Mouse (Mus musculus) midbrain, embryonic 12.5 days (tissue): ENCODE results near the gene Nrap. TPM values are rescaled to one million over a fixed set of nuclear protein-coding genes. Genes with fewer than 3 reads are reported as not detected.
"Not testable (repeated sequence)": the region's sequence is repeated elsewhere in the genome, so short reads cannot be mapped to it uniquely, and the experiment has no call there.

Experiments
- ATAC-seq: fragments of 200-750 bp; cut with Nextera tagmentation; 2 replicates; pipeline ENCODE4 v1.8.0; 2017; ENCODE audit warnings: low read depth, moderate TSS enrichment, moderate library complexity; ENCODE audit not compliant: low FRiP score
- H3K27ac ChIP-seq: fragments of 300-500 bp; sonication (generic); replicated peaks from 2 replicates; pipeline ENCODE4 v1.5.1; 2016; ENCODE audit warnings: mild to moderate bottlenecking
- H3K27me3 ChIP-seq: fragments of 300-500 bp; sonication (generic); 2 replicates; pipeline ENCODE4 v1.6.1; 2016; ENCODE audit warnings: mild to moderate bottlenecking
- H3K36me3 ChIP-seq: fragments of 300-500 bp; sonication (generic); 2 replicates; pipeline ENCODE4 v1.6.1; 2016
- H3K4me1 ChIP-seq: fragments of 300-500 bp; sonication (generic); 2 replicates; pipeline ENCODE4 v1.6.1; 2016
- H3K4me2 ChIP-seq: fragments of 300-500 bp; sonication (generic); replicated peaks from 2 replicates; pipeline ENCODE4 v1.6.1; 2016; ENCODE audit warnings: mild to moderate bottlenecking, moderate library complexity
- H3K4me3 ChIP-seq: fragments of 300-500 bp; sonication (generic); 2 replicates; pipeline ENCODE4 v1.5.1; 2016; ENCODE audit warnings: mild to moderate bottlenecking
- H3K9ac ChIP-seq: fragments of 300-500 bp; sonication (generic); replicated peaks from 2 replicates; pipeline ENCODE4 v1.6.1; 2016; ENCODE audit warnings: mild to moderate bottlenecking, moderate library complexity
- H3K9me3 ChIP-seq: fragments of 300-500 bp; sonication (generic); 2 replicates; pipeline ENCODE4 v1.6.1; 2016; ENCODE audit warnings: mild to moderate bottlenecking
- WGBS: fragments of 180-500 bp; shearing (Covaris S2); methylation state at CpG from one replicate; pipeline ENCODE4 v1.1.7; 2016; 5-methylcytosine and 5-hydroxymethylcytosine counted together
- polyA plus RNA-seq: library from polyadenylated mRNA; unstranded; fragments of >200 nt; fragmentation: Nextera tagmentation; extraction: Ambion mirVana; gene quantifications from 2 replicates; pipeline ENCODE4 v1.2.1, GENCODE M21; 2016

Gene Nrap
- polyA plus RNA-seq, 1 experiment from 2014 or later, result 0.28 TPM

GRCm38 (mm10) chr19:56374011-56374410, 15.8 kb downstream of the Nrap start:
- Histone ChIP-seq H3K4me2 (no peak overlapping the region), H3K4me1 (no peaks in the 10 kb centered on the region), H3K27me3 (no peaks in the 10 kb centered on the region), H3K4me3 (no peak overlapping the region), H3K9me3 (no peaks in the 10 kb centered on the region), H3K27ac (no peak overlapping the region), H3K9ac (no peak overlapping the region), H3K36me3 (no peaks in the 10 kb centered on the region)
- WGBS, result 75% methylated on average over 10 of the region's 10 CpGs
- no peak for ATAC-seq

GRCm38 (mm10) chr19:56373246-56373645, 16.6 kb downstream of the Nrap start:
- no peak for ATAC-seq
- WGBS, result 89% methylated on average over 5 of the region's 5 CpGs
- no peaks in the 10 kb centered on the region for H3K36me3 ChIP-seq

GRCm38 (mm10) chr19:56372226-56372625, 17.6 kb downstream of the Nrap start:
- H3K9ac ChIP-seq, result no peak overlapping the region
- 81% methylated on average over 7 of the region's 7 CpGs for WGBS
- H3K36me3 ChIP-seq, result no peaks in the 10 kb centered on the region
- H3K27me3 ChIP-seq, result no peaks in the 10 kb centered on the region
- no peak overlapping the region for H3K4me2 ChIP-seq
- no peak overlapping the region for H3K27ac ChIP-seq
- H3K9me3 ChIP-seq, result no peaks in the 10 kb centered on the region
- no peaks in the 10 kb centered on the region for H3K4me1 ChIP-seq
- H3K4me3 ChIP-seq, result no peak overlapping the region
- ATAC-seq, result no peak

More at GRCm38 (mm10) chr19:56373246-56373645, 16.6 kb downstream of the Nrap start:
- Histone ChIP-seq H3K9me3 (no peaks in the 10 kb centered on the region), H3K27me3 (no peaks in the 10 kb centered on the region), H3K27ac (no peak overlapping the region), H3K4me1 (no peaks in the 10 kb centered on the region), H3K9ac (no peak overlapping the region), H3K4me2 (no peak overlapping the region), H3K4me3 (no peak overlapping the region)

DNA sequence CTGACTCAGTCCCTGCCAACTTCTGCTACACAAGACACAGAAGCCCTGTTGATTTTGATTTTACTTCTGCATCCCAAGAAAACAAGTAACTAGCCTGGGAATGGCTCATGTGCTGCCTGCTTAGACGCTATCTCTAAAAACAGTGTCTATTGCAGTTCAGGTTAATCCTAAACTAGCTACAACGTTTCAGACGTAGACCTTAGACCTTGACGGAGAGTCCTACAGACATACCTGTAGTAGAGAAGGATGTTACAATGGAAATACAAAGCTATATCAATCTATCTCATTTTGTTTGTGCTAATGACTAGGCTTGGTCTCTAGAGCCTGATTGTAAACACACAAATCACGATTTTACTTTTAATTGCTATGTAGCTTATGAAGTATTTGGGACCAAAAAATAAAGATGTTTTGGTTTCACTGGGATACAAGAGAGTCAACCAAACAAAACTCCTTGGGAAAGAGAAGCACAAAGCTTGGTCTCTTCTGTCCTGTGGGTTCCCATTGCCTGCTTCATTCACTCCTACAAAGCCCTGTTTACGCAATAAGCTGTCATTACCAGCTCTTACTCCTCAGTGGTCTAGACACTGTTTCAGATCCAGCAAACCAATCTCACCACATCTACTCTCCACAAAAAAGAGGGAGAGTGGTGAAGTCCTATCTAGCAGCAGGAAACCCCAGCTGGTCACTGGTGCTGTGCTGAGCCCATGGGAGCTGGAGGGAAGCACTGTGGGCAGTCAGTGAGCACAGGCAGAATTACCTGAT, 19.3 kb downstream of the Nrap start:
- H3K36me3 ChIP-seq, result no peaks in the 10 kb centered on the region
- 90% methylated on average over 6 of the region's 6 CpGs for WGBS
- no peak overlapping the region for H3K9ac ChIP-seq
- no peak overlapping the region for H3K27ac ChIP-seq
- no peak for ATAC-seq
- H3K27me3 ChIP-seq, result no peaks in the 10 kb centered on the region
- H3K9me3 ChIP-seq, result no peaks in the 10 kb centered on the region
- no peak overlapping the region for H3K4me3 ChIP-seq
- no peaks in the 10 kb centered on the region for H3K4me1 ChIP-seq
- H3K4me2 ChIP-seq, result no peak overlapping the region

- WGBS, result 89% methylated on average over 7 of the region's 7 CpGs
- Histone ChIP-seq H3K4me3 (no peak overlapping the region), H3K4me1 (no peaks in the 10 kb centered on the region), H3K36me3 (no peaks in the 10 kb centered on the region), H3K27me3 (no peaks in the 10 kb centered on the region), H3K4me2 (no peak overlapping the region), H3K27ac (no peak overlapping the region), H3K9me3 (no peaks in the 10 kb centered on the region), H3K9ac (no peak overlapping the region)
- ATAC-seq, result no peak
Observed at GRCm38 (mm10) chr19:56368912-56369311, 20.9 kb downstream of the Nrap start.

DNA sequence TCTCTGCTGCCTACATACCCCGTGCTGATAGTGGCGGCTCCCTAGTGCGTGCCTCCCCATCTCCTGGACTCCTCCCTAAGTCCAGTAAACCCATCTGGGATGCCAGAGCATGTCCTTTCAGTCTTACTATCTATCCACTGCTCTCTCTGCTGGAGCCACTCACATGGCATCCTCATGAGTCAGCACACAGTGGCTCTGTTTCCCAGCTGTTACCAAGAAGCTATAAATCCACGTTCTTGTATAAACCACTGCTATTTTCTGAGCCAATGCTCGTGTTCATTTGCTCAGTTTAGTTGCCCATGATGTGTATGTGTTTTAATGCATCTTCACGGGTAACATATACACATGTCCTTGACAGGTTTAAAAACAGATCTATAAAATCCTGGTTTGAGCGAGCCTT, 22.1 kb downstream of the Nrap start:
- Histone ChIP-seq H3K27me3 (no peaks in the 10 kb centered on the region), H3K4me3 (no peak overlapping the region), H3K4me1 (no peaks in the 10 kb centered on the region), H3K9me3 (no peaks in the 10 kb centered on the region), H3K4me2 (no peak overlapping the region), H3K36me3 (no peaks in the 10 kb centered on the region), H3K9ac (no peak overlapping the region), H3K27ac (no peak overlapping the region)
- WGBS, result 90% methylated on average over 7 of the region's 7 CpGs
- no peak for ATAC-seq

DNA sequence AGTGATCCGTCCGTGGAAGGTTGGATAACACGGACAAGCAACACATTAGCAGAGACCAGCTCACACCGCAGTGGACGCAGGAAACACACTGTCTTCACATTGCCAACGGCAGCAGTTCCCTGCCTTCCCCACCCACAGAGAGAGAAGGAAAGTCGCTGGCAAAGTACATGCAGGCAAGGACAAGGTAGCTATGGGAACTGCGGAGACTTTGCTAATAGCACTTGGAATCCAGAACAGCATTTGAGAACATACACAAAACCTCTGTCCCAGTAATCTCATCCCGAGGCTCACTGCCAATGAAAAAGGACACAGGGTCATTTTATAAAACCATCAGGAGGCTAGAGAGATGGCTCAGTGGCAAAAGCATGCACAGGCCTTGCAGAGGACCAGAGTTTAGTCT, 23.2 kb downstream of the Nrap start:
- no peaks in the 10 kb centered on the region for H3K4me1 ChIP-seq
- ATAC-seq, result no peak
- no peak overlapping the region for H3K4me3 ChIP-seq
- H3K27me3 ChIP-seq, result no peaks in the 10 kb centered on the region
- no peak overlapping the region for H3K4me2 ChIP-seq
- no peak overlapping the region for H3K27ac ChIP-seq
- H3K9me3 ChIP-seq, result no peaks in the 10 kb centered on the region
- H3K9ac ChIP-seq, result no peak overlapping the region
- H3K36me3 ChIP-seq, result no peaks in the 10 kb centered on the region
- 82% methylated on average over 9 of the region's 9 CpGs for WGBS

GRCm38 (mm10) chr19:56366168-56366567, 23.7 kb downstream of the Nrap start:
- no peak overlapping the region for H3K4me3 ChIP-seq
- ATAC-seq, result no peak
- H3K4me2 ChIP-seq, result no peak overlapping the region
- no peaks in the 10 kb centered on the region for H3K9me3 ChIP-seq
- 81% methylated on average over 11 of the region's 11 CpGs for WGBS
- no peaks in the 10 kb centered on the region for H3K4me1 ChIP-seq
- no peaks in the 10 kb centered on the region for H3K27me3 ChIP-seq
- no peaks in the 10 kb centered on the region for H3K36me3 ChIP-seq
- no peak overlapping the region for H3K9ac ChIP-seq
- no peak overlapping the region for H3K27ac ChIP-seq

DNA sequence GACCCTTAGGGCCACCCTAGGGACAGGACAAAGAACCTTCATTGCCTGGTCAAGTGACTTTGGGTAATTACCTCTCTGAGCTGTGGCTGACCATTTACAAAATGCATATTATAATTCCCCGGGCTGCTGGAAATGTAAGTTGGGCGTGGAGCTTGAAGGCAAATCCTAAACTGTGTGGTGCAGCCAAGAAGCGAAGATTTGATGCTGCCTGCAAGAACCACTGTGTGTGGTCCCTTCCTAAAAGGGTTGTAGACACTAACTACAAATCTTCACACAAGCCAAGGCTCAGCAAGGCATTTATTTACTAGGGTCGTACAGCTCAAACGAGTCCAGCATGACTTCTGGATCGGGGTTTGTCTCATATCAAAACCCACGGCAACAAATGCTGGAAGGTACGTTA, 25.3 kb downstream of the Nrap start:
- H3K27ac ChIP-seq, result no peak overlapping the region
- no peaks in the 10 kb centered on the region for H3K4me1 ChIP-seq
- no peaks in the 10 kb centered on the region for H3K27me3 ChIP-seq
- WGBS, result 88% methylated on average over 8 of the region's 8 CpGs
- H3K4me3 ChIP-seq, result no peak overlapping the region
- H3K9ac ChIP-seq, result no peak overlapping the region
- H3K36me3 ChIP-seq, result no peaks in the 10 kb centered on the region
- no peaks in the 10 kb centered on the region for H3K9me3 ChIP-seq
- no peak for ATAC-seq
- no peak overlapping the region for H3K4me2 ChIP-seq

GRCm38 (mm10) chr19:56363721-56364460, 25.9 kb downstream of the Nrap start:
- Histone ChIP-seq H3K9me3 (no peaks in the 10 kb centered on the region), H3K4me3 (no peak overlapping the region), H3K9ac (no peak overlapping the region), H3K4me2 (no peak overlapping the region), H3K36me3 (no peaks in the 10 kb centered on the region), H3K27ac (no peak overlapping the region), H3K4me1 (no peaks in the 10 kb centered on the region), H3K27me3 (no peaks in the 10 kb centered on the region)
- ATAC-seq, result no peak
- WGBS, result 71% methylated on average over 15 of the region's 15 CpGs

DNA sequence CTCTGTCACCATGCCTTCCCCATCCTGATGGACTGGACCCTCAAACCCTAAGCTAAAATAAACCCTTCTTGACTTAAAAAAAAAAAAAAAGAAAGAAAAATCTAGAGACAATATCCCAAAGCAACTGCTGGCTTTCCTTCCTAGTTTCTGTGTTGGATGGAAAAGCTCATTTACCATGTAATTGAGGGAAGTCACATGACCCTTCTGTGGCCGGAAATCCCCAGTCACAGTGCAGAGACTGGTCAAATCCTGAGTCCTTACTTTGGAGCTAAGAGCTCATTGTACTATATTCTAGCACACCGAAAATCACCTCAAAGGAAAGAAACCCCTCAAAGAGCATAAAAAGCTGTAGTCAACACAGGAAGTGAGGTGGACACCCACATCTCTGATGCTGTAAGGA, 30.9 kb downstream of the Nrap start:
- no peaks in the 10 kb centered on the region for H3K9me3 ChIP-seq
- WGBS, result 73% methylated on average over 2 of the region's 2 CpGs
- H3K4me1 ChIP-seq, result 0 out of 2 replicates have a peak, but pooled peaks cover 3% of the 10 kb centered on the region
- H3K4me2 ChIP-seq, result no peak overlapping the region
- H3K27me3 ChIP-seq, result peaks cover 3% of the 10 kb centered on the region; the same call in 1 of the 2 replicates
- H3K27ac ChIP-seq, result no peak overlapping the region
- H3K36me3 ChIP-seq, result no peaks in the 10 kb centered on the region
- H3K9ac ChIP-seq, result no peak overlapping the region
- no peak overlapping the region for H3K4me3 ChIP-seq
- ATAC-seq, result no peak

DNA sequence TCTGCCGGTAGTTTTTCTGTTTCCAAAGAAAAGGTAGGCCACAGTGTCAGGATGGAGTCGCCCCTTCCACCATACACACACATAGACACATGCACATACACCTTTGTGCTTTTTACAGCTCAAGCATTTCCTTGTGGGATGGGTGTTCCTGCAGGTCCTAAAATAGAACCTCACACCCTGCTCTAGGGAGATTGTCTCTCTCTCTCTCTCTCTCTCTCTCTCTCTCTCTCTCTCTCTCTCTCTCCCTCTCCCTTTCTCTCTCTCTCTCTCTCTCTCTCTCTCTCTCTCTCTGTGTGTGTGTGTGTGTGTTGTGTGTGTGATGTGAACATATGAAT, 32.5 kb downstream of the Nrap start:
- ATAC-seq, H3K27me3 ChIP-seq, H3K27ac ChIP-seq, H3K4me3 ChIP-seq, H3K9ac ChIP-seq, H3K4me2 ChIP-seq, H3K4me1 ChIP-seq, H3K36me3 ChIP-seq, H3K9me3 ChIP-seq: not testable (repeated sequence)
- 81% methylated on average over 2 of the region's 2 CpGs for WGBS
